Mouse (Mus musculus) mouse trophoblast stem cell (cell line): ENCODE measurements around the gene Ensa.
"Not testable (repeated sequence)": the region's sequence is repeated elsewhere in the genome, so short reads cannot be mapped to it uniquely, and the experiment has no call there.

Source experiments
- in situ Hi-C, 2 experiments: fragments of 300-500 bp; cut with MseI, MboI; formaldehyde crosslinking; loops; 2 replicates in 1 of 2; 3 replicates in 1 of 2; pipeline ENCODE4 v1.15.1; 2025

The Ensa gene

DNA sequence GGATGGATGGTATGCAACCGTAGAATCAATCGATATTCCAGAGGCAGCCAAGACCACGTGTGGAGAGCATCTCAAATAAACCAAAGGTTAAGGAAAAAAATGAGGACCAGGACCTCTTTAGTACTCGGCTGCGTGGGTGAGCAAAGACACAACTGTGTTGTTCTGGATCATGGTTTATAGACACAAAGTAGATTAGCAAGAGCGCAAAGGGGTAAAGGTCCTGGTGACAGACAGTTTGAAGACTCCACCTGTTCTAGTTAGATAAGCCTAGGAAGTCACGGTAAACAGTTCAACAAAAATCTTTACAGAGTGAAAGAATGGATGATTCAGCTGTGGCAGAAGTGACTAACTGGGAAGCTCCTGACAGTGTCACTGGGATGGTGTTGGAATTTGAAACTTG lies 18.3 kb downstream of the Ensa start:
- in situ Hi-C loops = no loop called here

DNA sequence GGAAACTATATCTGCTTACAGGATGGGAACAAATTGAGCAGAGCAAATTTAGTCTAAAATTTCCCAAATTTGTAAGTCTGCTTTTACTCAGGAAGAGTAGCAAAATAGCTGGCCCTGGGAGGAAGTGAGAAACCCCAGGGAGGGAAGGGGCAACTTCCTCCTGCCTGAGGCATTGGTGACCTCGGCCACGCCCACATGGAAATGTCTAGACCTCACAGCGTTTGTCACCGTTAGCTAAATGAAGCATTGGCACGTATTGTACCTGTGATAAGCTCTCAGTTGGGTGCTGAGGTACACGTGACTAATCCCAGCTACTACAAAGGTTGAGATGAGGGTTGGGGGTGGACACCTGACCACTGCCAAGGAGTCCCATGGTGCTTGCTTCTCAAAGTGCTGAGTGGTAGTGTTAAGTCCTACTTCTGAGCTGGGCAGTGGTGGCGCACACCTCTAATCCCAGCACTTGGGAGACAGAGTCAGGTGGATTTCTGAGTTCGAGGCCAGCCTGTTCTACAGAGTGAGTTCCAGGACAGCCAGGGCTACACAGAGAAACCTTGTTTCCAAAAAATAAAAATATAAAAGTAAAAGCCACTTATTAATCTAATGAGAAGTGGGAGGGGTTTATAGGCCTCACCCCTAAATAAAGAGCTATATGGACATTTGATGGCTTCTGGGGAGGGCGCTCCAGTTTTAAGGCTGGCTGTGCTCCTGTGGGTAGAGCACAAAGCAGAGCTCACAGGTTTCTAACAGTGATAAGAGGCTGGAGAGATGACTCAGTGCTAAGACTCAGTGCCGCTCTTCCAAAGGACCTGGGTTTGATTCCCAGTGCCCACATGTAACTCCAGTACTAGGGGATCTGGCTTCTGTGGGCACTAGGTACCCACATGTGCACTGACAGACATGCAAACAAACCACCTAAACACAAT lies 20.8 kb downstream of the Ensa start:
- in situ Hi-C loops = no loop called here

DNA sequence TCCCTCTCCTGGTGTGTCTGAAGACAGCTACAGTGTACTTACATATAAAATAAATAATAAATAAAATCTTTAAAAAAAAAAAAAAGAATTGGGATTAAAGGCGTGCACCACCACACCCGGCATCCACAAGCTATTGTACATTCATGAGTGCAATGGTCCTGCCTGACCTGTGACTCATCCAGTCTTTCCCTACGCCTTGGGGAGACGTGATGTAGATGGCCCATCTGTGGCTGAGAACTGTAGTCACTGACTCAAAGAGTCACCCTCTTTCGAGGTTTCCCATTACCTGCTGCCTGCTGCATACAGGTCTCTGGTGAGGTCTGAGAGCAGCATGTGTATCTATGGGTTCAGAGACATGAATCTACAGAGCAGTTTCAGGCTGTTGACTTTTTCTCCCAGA lies 23.2 kb downstream of the Ensa start:
- in situ Hi-C loops = no loop called here

DNA sequence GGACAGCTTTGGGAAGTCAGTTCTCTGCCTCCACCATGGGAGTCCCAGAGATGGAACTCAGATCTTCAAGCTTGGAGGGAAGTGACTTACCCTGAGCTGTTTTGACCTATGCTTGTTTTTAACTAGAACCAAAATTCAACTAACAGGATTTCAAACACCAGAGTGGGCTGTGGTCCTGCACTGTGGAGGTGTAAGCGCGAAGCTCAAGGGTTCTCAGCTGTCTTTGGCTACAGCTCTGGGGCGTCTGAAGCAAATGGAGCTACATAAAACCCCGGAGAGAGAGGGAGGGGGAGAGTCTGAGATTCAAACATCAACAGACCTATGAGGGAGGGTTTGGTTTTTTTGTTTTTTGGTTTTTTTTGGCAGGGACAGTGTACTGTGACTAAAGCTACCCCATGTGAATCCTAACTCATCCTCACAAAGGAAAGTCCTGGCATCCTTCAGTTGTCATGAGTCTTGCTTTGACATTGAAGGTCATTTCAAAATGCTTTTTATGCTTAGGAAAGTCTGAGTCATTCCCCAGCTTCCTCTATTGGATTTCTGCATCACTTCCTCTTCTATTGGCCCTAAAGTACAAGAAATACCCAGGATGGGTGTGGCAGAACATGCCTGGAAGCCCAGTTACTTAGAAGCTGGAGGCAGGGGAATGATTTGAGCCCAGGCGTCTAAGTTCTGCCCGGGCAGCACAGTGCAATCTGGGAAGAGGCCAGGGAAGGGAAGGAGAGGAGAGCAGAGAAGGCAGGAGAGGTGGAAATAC lies 25.7 kb downstream of the Ensa start:
- in situ Hi-C loops = no loop called here

DNA sequence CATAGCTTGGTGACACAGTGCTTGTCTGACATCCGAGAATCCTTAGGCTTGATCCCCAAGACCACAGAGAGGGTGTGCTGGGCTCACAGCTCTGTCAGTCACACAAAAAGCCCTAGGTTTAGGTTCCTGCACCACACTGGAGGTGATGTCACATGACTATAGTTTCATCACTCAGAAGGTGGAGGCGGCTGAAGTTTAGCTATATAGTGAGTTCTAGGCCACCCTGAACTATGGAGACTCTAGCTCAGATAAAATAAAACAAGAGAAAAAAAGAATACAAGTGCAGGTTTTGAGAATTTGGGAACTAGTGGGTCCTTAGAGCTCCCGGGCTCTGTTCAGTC lies 26.2 kb downstream of the Ensa start:
- in situ Hi-C loops = no loop called here

DNA sequence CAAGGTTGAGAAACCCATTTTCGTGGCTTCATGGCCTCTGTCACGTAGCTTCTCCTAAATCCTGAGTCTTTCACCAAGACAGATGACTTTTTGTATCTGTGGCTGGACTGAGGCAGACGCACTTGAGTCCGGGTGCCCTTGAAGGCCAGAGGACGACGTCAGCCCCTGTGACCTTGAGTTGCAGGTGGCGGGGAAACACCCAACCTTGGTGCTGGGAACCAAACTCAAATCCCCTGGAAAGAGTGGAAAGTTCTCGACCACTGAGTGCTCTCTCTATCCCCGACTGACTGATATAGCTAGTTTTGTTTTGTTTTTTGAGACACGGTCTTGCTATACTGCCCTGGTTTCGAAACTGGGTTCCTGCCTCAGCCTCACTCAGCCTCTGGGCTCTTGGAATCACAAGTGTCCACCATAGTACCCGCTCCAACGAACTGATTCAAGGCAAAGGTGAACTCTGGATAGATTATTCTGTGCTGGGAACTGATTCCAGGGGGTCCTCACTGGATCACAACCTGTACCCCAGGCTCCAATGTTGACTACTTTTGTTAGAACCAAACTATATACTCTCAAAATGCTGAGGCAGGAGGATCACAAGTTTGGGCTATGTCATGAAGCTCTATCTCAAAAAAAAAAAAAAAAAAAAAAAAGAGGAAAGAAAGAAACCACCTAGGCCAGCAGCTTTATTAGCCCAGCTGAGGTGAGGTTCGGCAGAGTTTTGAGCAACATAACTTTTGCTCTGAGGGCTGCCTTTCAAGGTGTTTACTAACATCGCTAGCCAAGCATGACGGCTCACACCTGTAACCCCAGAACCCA lies 26.8 kb downstream of the Ensa start:
- in situ Hi-C loops = no loop called here

DNA sequence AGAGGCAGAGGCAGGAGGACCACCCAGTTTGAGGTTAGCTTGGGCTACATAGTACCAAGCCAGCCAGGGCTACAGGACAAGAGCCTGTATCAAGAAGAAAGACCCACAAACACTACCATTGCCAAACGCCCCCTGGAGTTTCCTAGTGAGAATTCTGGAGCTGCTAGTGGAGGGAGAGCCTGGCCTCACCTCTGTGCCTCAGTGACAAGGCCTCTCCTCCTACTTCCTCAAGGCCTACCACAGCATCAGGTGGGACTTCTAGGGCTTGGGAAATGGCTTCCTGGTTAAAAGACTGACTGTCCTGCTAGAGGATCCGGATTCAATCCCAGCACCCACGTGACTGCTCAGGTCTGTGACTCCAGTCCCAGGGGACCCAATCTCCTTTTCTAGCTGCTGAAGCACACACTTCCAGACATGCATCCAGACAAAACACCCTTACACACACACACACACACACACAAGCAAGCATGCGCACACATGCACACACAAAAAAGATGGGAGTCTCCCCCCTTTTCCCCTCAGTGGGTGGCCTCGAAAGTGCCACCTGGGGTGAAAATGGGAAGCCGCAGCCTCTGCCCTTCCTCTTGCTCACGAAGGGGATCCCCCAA lies 27.5 kb downstream of the Ensa start:
- in situ Hi-C loops = no loop called here

DNA sequence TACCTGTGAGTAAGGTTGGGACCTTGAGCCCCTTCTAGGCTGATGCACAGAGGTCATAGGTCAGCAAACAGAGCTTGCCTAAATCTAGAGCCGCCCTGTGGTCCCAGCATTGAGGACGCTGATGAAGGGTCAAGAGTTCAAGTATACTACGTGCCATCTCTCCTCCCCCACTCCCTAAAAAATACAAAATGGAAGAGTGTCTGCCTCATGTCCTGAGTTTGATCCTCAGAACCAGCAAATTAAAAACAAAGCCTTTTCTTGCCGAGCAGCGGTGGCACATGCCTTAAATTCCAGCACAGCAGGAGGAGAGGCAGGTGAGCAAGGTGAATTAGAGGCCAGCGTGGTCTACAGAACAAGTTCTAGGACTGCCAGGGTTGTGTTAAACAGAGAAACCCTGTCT lies 28.1 kb downstream of the Ensa start:
- in situ Hi-C loops = no loop called here

DNA sequence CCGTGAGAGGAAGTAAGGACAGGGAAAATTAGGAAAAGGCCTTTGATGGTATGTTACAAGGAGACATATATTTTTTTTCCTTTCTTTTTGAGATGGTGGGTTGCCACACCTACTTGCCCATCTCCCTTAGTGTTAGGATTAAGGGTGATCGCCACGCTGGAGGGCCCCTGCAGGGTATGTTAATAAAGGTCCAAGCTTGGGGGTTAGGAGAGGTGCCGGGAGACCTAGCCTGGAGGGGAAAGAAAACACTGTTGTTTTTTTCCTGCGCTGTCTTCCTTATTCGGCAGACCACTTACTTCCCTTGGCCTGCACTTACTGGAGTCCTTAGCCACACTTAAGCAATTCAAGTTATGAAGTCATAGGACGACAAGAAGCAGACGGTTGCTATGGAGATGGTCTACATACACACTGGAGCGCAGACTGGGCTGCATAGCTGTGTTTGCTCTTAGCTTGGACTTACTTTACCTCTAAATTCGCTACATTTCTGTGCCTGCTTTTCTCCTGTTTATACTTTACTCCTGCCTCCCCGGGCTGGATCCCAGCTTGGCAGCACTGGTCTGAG lies 28.8 kb downstream of the Ensa start:
- in situ Hi-C loops = no loop called here

DNA sequence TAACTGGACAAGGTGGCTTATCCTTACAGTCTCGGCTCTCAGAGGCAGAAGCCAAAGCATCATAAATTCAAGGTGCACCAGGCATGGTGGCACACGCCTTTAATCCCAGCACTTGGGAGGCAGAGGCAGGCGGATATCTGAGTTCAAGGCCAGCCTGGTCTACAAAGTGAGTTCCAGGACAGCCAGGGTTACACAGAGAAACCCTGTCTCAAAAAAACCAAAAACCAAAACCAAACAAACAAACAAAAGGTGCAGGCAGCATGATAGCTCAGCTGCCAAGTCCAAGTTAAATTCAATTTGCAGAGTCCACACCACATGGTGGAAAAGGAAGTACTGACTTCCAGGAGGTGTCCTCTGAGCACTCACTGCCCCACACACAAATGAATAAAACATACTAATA lies 29.6 kb downstream of the Ensa start:
- in situ Hi-C loops = not testable (repeated sequence)

DNA sequence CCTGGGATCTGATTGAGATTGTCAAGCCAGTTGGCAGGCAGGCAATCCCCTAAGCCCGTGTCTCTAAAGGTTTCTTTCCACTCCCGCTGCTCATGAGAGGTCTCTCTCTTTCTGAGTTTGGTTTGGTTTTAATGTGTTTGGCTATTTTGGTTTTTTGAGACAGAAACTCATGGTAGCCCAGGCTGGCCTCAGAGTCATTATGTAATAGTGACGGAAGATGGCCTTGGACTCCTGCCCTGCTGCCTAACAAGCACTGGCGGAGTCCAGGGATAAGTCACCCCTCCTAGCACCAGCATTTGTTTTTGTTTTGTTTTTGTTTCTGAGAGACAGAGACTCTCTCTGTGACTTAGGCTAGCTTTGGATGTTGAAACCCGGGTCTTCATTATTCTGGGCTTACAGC lies 30.6 kb downstream of the Ensa start:
- in situ Hi-C loops = no loop called here

DNA sequence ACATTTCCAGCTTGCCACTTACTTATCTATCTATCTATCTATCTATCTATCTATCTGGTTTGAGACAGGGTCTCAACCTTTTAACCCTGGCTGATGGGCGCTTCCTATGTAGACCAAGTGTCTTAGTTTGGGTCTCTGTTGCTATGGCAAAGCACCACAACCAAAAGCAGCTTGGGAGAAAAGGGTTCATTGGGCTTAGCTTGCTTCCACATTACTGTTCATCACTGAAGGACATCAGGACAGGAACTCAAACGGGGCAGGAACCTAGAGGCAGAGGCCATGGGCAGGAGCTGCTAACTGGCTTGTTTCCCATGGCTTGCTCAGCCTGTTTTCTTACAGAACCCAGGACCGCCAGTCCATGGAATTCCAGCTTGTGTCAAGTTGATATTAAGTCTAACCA lies 32.3 kb downstream of the Ensa start:
- in situ Hi-C loops = no loop called here

DNA sequence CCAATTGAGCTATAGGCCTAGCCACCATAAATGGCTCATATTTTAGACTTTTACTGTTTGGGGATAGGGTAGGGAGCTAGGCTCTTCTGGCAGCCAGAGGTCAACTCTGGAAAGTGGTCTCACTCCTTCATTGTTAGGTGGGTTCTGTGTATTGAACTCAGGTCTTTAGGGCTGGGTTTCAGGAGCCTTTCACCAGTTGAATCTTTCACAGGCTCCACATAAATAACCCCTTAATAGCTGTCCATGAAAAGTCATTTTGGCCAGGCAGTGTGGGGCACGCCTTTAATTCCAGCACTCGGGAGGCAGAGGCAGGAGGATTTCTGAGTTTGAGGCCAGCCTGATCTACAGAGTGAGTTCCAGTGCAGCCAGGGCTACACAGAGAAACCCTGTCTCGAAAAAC lies 32.9 kb downstream of the Ensa start:
- in situ Hi-C loops = no loop called here

DNA sequence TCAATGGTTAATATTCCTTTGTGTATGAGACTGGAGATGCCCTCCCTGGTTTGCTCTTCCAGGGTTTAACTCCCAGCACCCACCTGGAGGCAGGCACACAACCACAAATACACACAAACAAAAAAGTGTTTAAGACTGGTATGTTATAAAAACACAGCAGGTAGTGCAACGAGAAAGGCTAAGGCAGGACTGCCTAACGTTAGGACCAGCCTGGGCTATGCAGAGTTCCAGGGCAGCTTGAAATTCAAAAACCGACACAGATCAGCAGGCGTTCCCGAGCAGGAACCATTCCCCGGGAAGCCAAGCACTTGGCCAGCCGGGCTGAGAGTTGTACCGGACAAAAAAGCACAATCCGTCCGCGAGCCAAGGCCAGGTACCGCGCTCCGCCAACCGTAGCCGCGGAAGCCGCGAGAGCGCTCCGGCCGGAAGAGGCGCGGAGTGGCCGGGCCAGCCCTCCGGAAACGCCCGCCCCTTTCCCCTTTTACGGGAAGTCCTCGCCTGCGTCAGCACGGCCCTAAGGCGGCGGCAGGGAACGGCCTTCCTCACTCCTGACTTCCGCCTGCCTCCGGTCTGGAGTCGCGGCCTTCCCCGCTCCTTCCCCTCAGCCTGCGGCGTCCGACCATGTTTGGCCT lies 33.6 kb downstream of the Ensa start, which contains the start of gene Mcl1:
Gene Mcl1 (plus strand): TSS at position 553 of the 632 bp plus-strand sequence.
- in situ Hi-C loops = no loop called here

DNA sequence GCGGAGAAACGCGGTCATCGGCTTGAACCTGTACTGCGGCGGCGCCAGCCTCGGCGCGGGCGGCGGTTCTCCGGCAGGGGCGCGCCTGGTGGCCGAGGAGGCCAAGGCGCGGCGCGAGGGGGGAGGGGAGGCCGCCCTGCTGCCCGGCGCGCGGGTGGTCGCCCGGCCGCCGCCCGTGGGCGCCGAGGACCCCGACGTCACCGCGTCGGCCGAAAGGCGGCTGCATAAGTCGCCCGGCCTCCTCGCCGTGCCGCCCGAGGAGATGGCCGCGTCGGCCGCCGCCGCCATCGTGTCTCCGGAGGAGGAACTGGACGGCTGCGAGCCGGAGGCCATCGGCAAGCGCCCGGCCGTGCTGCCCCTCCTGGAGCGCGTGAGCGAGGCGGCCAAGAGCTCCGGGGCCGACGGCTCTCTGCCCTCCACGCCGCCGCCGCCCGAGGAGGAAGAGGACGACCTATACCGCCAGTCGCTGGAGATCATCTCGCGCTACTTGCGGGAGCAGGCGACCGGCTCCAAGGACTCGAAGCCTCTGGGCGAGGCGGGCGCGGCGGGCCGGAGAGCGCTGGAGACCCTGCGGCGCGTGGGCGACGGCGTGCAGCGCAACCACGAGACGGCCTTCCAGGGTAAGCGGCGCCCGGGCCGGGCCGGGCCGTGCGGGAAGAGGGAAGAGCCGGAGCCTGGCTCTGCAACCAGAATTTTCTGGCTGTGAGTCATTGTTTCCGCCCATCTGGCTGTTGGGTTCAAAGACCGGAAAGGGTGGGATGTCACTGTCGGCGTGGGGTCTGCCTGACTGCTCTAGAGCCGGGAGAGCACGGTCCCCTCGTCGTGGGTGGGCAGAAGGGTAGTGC lies 34.3 kb downstream of the Ensa start:
- in situ Hi-C loops = no loop called here

DNA sequence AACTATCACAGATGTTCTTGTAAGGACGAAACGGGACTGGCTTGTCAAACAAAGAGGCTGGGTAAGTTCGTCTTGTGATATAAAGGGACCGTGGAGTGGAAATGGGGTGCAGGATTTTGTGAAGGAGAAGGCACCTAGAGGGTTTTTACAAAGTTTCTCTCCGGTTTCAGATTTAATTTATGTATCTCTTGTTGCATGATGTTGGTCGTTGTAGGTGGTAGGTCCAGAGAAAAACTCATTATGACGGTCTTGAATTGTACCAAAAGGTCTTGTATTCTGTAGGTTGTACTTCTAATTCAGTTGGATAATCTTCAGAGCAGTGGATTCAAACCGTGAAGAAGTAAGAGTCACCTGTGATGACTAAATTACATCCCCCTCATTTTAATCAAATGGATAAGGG lies 35.2 kb downstream of the Ensa start:
- in situ Hi-C loops = no loop called here

DNA sequence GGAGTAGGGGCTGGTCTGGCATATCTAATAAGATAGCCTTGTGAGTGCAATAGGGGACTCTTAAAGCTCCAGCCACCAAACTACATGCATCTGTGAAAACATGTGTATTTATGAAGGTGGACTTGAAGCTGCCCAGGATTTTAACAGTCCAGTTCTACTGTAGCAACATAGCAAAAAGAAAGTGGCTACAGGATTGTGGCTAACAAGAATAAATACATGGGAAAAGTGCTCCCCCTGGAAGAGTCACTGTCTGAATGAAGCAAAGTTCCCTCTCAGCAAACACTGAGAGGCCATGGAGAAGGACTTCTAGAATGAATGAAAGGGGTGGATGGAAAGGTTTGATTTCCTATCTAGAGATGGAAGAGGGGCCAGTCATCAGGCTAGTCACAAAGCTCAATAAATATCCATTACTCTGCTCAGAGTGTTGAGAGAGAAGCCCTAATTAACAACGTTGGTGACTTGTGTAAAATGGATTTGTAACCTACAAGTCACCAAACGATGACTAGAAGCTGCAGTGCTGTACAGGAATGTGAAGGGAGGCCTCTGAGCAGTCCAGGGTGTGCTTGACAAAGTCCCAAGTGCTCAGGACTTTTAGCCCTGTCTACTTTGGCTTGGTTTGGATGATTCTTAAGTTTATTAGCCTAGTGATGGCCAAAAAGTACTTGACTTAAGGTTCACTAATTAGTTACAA lies 36.1 kb downstream of the Ensa start:
- in situ Hi-C loops = no loop called here

DNA sequence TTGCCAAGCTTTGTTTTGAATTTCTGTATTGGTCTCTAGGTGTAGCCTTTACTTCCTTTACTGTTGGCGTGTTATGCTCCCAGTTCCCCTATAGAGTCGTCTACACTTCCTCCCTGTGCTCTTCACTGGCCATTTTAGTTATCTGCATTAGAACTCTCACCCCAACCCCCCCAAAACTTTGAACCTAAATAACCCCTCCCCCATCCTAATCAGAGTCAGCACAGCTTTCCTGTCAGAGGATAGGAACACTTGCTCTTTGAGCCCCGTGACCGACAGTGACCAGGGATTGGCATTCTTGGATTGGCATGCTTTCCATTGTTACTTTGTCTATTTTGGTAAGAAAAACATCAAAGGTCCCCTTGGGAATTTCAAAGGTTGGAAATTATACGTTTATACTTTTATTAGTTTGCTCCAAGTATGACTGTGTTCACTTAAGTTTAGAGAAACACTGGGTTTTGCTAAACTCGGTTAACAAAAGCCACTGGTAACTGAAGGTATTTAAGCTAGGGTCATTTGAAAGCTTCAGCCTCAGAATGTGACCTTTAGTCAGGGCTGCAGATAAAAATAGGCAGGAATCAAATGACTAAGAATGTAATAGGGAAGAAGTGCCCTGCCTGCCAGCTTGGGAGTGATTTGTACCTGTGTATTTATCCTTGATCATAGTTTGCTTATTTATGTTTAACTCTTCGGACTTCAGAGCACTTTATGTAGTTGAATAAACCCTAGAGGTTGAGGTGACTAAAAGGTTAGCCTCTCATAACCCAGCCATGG lies 37.3 kb downstream of the Ensa start:
- in situ Hi-C loops = no loop called here
